Mouse (Mus musculus): ENCODE data around the gene Igf1r.

DNA sequence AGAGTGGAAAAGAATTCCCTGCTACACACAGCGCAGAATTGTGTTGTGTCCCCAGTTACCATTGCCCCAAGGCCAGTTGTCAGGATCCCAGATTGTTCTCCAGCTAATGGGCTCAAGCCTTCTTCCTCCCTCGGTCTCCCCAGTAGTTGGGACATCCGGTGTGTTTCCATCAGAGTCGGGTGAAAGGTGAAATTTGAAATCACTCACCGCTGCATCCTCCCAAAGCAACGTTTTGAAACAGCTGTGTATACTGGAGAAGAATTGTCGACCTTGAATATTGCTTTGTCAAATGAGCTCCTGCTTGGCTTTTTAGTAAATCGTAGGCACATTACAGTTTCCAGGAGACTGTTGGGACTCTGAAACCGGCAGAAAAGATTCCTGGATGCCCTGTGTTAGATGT, 322.3 kb downstream of the Igf1r start:
- TF ChIP-seq EP300 (IDR thresholded peaks at IDR 0.05; ENCODE audit: low read depth): no peak
- TF ChIP-seq CTCF (IDR thresholded peaks at IDR 0.05; ENCODE audit: low read depth): no peak

Data from liver, postnatal 0 days (tissue).